Mouse (Mus musculus): ENCODE data around the gene Cfap74. TPM values are rescaled to one million over a fixed set of nuclear protein-coding genes. Genes with fewer than 3 reads are reported as not detected.

The Cfap74 gene
- polyA plus RNA-seq, 1 experiment from 2014 or later, result 1.8 TPM

DNA sequence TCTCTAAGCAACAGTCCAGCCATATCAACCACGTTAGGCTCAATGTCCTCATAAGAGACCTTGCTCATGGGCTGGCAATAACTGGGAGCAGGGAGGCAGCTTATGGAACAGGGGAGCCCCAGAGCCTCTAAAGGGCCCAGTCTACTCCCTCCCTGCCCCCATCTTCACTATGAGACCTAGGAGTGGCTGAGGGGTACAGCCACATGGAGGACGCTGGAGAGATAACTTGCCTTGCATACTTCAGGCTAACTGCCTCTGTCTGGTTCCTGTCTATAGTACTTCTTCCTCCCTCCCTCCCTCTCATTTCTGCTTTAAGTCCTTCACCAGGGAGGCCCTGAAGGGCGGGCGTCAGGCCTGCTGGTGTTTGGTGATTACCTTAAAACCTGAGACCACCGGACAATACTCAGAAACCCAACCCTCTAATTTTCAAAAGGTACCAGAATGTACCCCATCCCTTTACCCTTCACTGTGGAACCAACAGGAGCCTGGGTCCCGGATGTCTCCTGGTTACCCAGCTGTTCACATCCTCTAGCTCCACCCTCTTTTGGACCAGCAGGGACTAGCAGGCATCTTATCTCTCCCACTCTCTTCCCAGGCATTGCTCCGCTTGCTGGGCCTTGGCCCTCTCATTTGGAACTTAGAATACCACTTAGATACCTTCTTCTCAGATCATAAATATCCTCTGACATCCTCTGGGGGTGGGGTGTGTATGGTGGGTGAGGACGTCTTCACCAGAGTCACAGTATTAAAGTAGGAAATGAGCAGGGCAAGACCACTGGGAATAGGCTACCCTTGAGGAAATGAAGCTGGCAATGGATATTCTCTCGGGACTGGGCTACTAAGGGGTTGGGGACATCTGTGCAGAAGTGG lies 80.3 kb downstream of the Cfap74 start:
- Histone ChIP-seq H3K36me3 (ENCODE audit: insufficient read depth) (no peaks in the 10 kb centered on the region), H3K27ac (ENCODE audit: low read depth) (peak overlapping the region; percentile 90), H3K4me3 (ENCODE audit: low read depth, low read length) (no peak overlapping the region), H3K4me2 (no peak overlapping the region), H3K9ac (no peak overlapping the region), H3K9me3 (ENCODE audit: low read depth, low read length) (no peaks in the 10 kb centered on the region), H3K4me1 (ENCODE audit: insufficient read depth) (peaks cover 25% of the 10 kb centered on the region), H3K27me3 (ENCODE audit: insufficient read depth, low read length) (no peaks in the 10 kb centered on the region)
- DNase-seq, result no peak
- 63% methylated on average over 9 of the region's 9 CpGs for WGBS
- ATAC-seq (ENCODE audit: insufficient read depth), result no peak
- TF ChIP-seq CTCF (IDR thresholded peaks at IDR 0.05; ENCODE audit: low read depth), result no peak

DNA sequence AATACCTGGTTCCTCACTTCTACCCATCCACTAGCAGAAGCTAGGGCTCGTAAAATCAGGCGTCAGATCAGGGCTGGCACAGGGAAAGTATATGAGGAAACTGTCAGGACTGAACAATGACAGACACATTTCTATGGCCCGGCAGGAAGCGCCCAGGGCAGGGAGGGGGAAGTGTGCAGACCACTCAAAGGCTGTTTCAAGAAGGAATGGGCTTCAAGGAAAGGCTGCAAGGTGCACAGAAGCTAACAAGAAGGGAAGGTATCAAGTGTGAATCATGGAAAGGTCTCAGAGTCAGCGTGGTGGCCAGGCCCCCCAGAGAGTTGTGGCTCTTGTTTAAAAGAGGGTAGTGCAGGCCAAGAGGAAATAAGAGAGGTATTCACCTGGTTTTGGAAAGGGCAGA lies 81.5 kb downstream of the Cfap74 start:
- peak overlapping the region; percentile 99 for H3K4me3 ChIP-seq (ENCODE audit: low read depth, low read length)
- no peak for TF ChIP-seq CTCF (IDR thresholded peaks at IDR 0.05; ENCODE audit: low read depth)
- no peaks in the 10 kb centered on the region for H3K9me3 ChIP-seq (ENCODE audit: low read depth, low read length)
- peak; percentile 34 for DNase-seq
- peak overlapping the region; percentile 100 for H3K9ac ChIP-seq
- ATAC-seq (ENCODE audit: insufficient read depth), result no peak
- WGBS, result 27% methylated on average over 5 of the region's 5 CpGs
- H3K36me3 ChIP-seq (ENCODE audit: insufficient read depth), result no peaks in the 10 kb centered on the region
- H3K27me3 ChIP-seq (ENCODE audit: insufficient read depth, low read length), result no peaks in the 10 kb centered on the region
- H3K4me2 ChIP-seq, result peak overlapping the region; percentile 93
- H3K4me1 ChIP-seq (ENCODE audit: insufficient read depth), result peaks cover 25% of the 10 kb centered on the region
- peak overlapping the region; percentile 78 for H3K27ac ChIP-seq (ENCODE audit: low read depth)

DNA sequence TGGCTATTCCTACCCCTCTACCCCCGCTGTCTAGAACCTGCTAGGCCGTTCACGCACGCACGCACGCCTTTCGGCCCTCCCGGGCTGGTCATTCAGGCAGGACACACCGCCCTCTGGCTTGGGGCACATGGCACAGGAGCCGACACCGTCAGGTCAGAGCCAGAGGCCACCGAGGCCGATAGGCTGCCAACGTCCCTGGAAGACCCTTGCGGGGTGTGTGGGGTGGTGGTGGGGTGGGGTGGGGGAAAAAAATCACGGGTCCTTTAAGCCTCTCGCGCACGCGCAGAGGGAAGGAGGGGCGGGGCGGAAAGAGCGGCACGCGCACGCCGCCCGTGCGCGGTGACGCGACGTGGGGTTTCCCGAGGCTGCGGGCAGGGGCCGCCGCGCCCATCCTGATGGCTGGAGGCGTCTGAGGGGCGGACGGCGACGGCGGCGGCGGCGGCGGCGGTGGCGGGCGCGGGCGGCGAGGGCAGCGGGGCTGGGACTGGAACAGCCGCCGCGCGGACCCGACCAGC lies 82.1 kb downstream of the Cfap74 start, which contains the start of gene Gnb1:
Gene Gnb1, plus strand, starts transcription at position 372 of the 515 bp plus-strand sequence.
- Histone ChIP-seq H3K27me3 (ENCODE audit: insufficient read depth, low read length) (no peaks in the 10 kb centered on the region), H3K9me3 (ENCODE audit: low read depth, low read length) (no peaks in the 10 kb centered on the region), H3K36me3 (ENCODE audit: insufficient read depth) (0 out of 2 replicates have a peak, but pooled peaks cover 4% of the 10 kb centered on the region), H3K4me3 (ENCODE audit: low read depth, low read length) (peak within 1 kb of the TSS; percentile 99), H3K9ac (peak within 1 kb of the TSS; percentile 100), H3K4me1 (ENCODE audit: insufficient read depth) (peaks cover 25% of the 10 kb centered on the region), H3K27ac (ENCODE audit: low read depth) (peak within 1 kb of the TSS; percentile 95), H3K4me2 (peak within 1 kb of the TSS; percentile 93)
- ATAC-seq (ENCODE audit: insufficient read depth), result peak; percentile 73
- under 1% methylated on average over 51 of the region's 60 CpGs for WGBS
- TF ChIP-seq CTCF (IDR thresholded peaks at IDR 0.05; ENCODE audit: low read depth), result peak; percentile 14; the same call in 1 of the 2 replicates
- DNase-seq, result peak; percentile 96

DNA sequence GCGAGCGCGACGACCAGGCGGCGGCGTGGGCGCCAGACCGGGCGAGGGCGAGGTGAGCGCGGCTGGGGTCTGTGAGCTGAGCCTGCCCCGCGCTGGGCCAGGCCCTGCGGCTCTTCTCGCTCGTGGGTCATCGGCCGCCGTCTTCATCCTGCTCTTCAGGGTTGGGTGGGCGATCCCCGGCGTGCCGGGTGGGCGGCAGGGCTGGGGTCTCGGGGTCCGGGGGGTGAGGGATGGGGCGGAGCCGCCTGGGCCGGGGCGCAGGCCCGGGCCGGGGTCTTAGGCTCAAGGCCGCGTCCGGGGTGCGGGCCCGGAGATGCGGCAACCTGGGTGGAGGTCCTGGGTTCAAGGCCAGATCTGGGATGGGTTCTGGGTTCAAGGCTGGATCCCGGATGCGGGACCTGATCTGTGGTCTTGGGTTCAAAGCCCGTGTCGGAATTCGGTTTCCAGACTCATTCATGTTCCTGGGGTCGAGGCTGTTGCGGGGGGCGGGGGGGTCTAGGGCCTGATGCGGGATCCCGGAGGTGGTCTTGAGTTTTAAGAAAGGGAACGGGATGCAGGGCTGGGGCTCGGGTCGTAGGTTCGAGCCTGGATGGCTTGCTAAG lies 82.6 kb downstream of the Cfap74 start:
- no peak for TF ChIP-seq CTCF (IDR thresholded peaks at IDR 0.05; ENCODE audit: low read depth)
- under 1% methylated on average over 53 of the region's 54 CpGs for WGBS
- Histone ChIP-seq H3K4me2 (peak overlapping the region; percentile 93), H3K9me3 (ENCODE audit: low read depth, low read length) (no peaks in the 10 kb centered on the region), H3K27ac (ENCODE audit: low read depth) (peak overlapping the region; percentile 95), H3K36me3 (ENCODE audit: insufficient read depth) (0 out of 2 replicates have a peak, but pooled peaks cover 4% of the 10 kb centered on the region), H3K9ac (peak overlapping the region; percentile 100), H3K27me3 (ENCODE audit: insufficient read depth, low read length) (no peaks in the 10 kb centered on the region), H3K4me1 (ENCODE audit: insufficient read depth) (peaks cover 24% of the 10 kb centered on the region), H3K4me3 (ENCODE audit: low read depth, low read length) (peak overlapping the region; percentile 99)
- ATAC-seq (ENCODE audit: insufficient read depth) (peak; percentile 44), DNase-seq (peak; percentile 47)

DNA sequence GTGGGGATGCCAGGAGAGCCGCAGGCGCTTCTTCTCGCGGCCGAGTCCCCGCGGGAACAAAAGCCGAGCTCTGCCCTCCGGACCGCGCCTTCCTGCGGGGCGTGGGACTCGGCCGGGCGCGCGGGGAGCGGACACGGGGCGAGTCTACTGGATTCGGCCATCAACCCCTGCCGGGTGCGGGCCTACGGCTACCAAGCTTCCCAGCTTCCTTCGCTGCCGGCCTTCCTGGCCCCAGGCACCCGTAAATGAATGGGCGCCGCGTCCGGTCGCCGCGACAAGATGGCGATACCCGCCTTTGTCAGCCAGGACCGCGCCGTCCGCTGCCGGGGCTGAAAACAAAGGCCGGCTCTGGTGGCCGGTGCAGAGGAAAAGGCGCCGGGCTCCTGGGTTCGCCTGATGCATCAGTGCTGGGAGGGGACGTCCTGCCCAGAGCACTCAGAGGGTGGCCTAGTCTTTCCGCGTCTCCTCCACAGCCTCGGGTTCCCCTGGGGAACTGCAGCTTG lies 83.2 kb downstream of the Cfap74 start:
- Histone ChIP-seq H3K4me1 (ENCODE audit: insufficient read depth) (peaks cover 21% of the 10 kb centered on the region), H3K9ac (peak overlapping the region; percentile 100), H3K4me3 (ENCODE audit: low read depth, low read length) (peak overlapping the region; percentile 99), H3K36me3 (ENCODE audit: insufficient read depth) (0 out of 2 replicates have a peak, but pooled peaks cover 4% of the 10 kb centered on the region), H3K27ac (ENCODE audit: low read depth) (peak overlapping the region; percentile 95), H3K4me2 (peak overlapping the region; percentile 93), H3K27me3 (ENCODE audit: insufficient read depth, low read length) (no peaks in the 10 kb centered on the region), H3K9me3 (ENCODE audit: low read depth, low read length) (no peaks in the 10 kb centered on the region)
- no peak for ATAC-seq (ENCODE audit: insufficient read depth)
- TF ChIP-seq CTCF (IDR thresholded peaks at IDR 0.05; ENCODE audit: low read depth), result no peak
- 0% methylated on average over 51 of the region's 51 CpGs for WGBS
- DNase-seq, result peak; percentile 69

DNA sequence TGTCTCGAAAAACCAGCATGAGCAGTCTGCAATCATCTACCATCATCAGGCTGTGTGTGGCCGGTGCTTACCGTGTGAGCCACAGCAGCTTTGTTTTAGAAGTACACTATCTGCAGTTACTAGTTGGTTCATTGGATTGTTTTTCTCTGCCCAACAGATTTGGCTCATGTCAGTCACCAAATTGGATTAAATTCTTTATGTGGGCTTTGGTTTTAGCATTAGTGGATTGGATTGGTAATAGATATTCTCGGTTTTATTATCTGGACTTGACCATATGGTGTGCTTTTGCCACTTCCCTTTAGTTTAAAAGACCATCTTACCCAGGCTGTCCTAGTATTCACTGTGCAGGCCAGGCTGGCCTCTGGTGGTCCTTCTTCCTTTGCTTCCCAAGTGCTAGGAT lies 85.9 kb downstream of the Cfap74 start:
- Histone ChIP-seq H3K36me3 (ENCODE audit: insufficient read depth) (0 out of 2 replicates have a peak, but pooled peaks cover 4% of the 10 kb centered on the region), H3K27ac (ENCODE audit: low read depth) (no peak overlapping the region), H3K4me3 (ENCODE audit: low read depth, low read length) (no peak overlapping the region), H3K27me3 (ENCODE audit: insufficient read depth, low read length) (no peaks in the 10 kb centered on the region), H3K4me2 (no peak overlapping the region), H3K9ac (no peak overlapping the region), H3K4me1 (ENCODE audit: insufficient read depth) (peaks cover 5% of the 10 kb centered on the region), H3K9me3 (ENCODE audit: low read depth, low read length) (no peaks in the 10 kb centered on the region)
- no peak for TF ChIP-seq CTCF (IDR thresholded peaks at IDR 0.05; ENCODE audit: low read depth)
- no peak for DNase-seq
- WGBS, result 71% methylated on average over 4 of the region's 4 CpGs
- no peak for ATAC-seq (ENCODE audit: insufficient read depth)
